Mouse (Mus musculus) neural tube, embryonic 13.5 days (tissue): ENCODE measurements at regions not wholly inside any gene's neighbourhood (a gene's known extent, or its start where the extent isn't known, plus 50 kb on each side); places are given as distances from the start of the nearest gene placed in this dataset.

Experiments
- ATAC-seq: fragments of 200-750 bp; cut with Nextera tagmentation; 2 replicates; pipeline ENCODE4 v1.8.0; 2017; ENCODE audit warnings: low read depth, mild to moderate bottlenecking, moderate TSS enrichment, moderate library complexity
- H3K27ac ChIP-seq: fragments of 300-500 bp; sonication (generic); replicated peaks from 2 replicates; pipeline ENCODE4 v1.5.1; 2015; ENCODE audit warnings: moderate library complexity, mild to moderate bottlenecking, inconsistent platforms
- H3K27me3 ChIP-seq: fragments of 300-500 bp; sonication (generic); 2 replicates; pipeline ENCODE4 v1.6.1; 2015; ENCODE audit warnings: mild to moderate bottlenecking, inconsistent platforms
- H3K36me3 ChIP-seq: fragments of 300-500 bp; sonication (generic); 2 replicates; pipeline ENCODE4 v1.6.1; 2015; ENCODE audit warnings: mild to moderate bottlenecking, inconsistent platforms
- H3K4me1 ChIP-seq: fragments of 300-500 bp; sonication (generic); replicated peaks from 2 replicates; pipeline ENCODE4 v1.6.1; 2015; ENCODE audit warnings: inconsistent platforms
- H3K4me2 ChIP-seq: fragments of 300-500 bp; sonication (generic); 2 replicates; pipeline ENCODE4 v1.6.1; 2015; ENCODE audit warnings: inconsistent platforms, mild to moderate bottlenecking, moderate library complexity
- H3K4me3 ChIP-seq: fragments of 300-500 bp; sonication (generic); 2 replicates; pipeline ENCODE4 v1.5.1; 2015; ENCODE audit warnings: mild to moderate bottlenecking, inconsistent platforms
- H3K9ac ChIP-seq: fragments of 300-500 bp; sonication (generic); 2 replicates; pipeline ENCODE4 v1.6.1; 2015; ENCODE audit warnings: moderate library complexity, mild to moderate bottlenecking, inconsistent platforms
- H3K9me3 ChIP-seq: fragments of 300-500 bp; sonication (generic); 2 replicates; pipeline ENCODE4 v1.6.1; 2016; ENCODE audit warnings: inconsistent platforms
- WGBS: fragments of 180-500 bp; shearing (Covaris S2); methylation state at CpG from one replicate; pipeline ENCODE4 v1.1.7; 2015; 5-methylcytosine and 5-hydroxymethylcytosine counted together

DNA sequence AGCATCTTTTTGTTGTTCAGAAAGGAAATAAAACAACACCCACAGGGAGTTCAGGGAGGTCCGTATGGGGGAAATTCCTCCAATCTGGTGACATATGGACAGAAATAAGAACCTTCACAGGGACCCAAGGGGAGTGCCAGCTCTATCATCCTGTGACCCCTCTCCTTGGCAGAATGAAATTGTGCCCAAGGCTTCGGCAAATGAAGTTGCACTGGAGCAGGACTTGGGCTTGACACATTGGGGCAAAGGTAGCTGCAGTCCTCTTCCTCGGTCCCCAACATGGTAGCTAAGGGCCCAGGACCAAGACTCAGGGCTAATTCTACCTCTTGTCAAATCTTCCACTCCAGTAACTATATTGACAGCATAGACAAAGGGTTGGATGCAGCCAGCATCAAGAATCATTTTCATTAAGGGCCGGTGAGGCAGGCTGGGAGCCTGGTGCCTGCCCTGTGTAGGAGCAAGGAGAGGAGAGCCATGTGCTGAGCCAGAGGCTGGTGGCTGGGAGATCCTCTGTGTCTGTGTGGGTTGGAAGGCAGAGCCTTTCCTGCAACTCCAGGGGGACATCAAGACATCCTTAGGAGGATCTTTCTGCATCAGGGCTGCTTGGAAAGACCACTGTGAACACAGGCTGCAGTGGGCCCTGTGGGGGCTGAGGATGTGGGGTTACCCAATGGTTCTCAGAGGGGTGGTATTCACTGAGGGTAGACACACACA is 59.2 kb upstream of the Slco4a1 start:
- H3K4me3 ChIP-seq = no peak overlapping the region
- ATAC-seq = no peak
- no peaks in the 10 kb centered on the region for H3K9me3 ChIP-seq
- 69% methylated on average over 4 of the region's 4 CpGs for WGBS
- H3K4me2 ChIP-seq = no peak overlapping the region
- H3K36me3 ChIP-seq = no peaks in the 10 kb centered on the region
- H3K27ac ChIP-seq = no peak overlapping the region
- no peak overlapping the region for H3K9ac ChIP-seq
- H3K27me3 ChIP-seq = 0 out of 2 replicates have a peak, but pooled peaks cover 3% of the 10 kb centered on the region
- 0 out of 2 replicates have a peak, but pooled peaks cover 3% of the 10 kb centered on the region for H3K4me1 ChIP-seq

DNA sequence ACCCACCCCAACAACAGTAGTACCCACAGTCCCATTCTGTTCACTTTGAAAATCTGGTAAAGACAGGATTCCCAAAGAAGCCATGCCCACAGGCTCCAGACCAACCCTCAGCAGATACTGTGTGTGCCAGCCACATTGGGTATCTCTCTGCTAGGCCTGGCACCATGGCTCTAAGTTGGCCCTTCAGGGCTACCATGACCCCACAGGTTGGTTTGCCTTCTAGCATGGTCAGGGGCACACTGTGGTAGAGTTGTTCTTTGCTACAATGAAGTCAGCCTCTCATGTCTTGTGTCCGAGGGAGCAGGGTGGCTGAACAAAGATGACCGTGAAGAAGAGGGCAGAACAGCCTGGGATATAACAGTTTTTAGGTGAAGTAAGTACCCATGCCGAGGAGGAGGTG is 59.8 kb upstream of the Slco4a1 start:
- H3K4me2 ChIP-seq = no peak overlapping the region
- H3K9ac ChIP-seq = no peak overlapping the region
- no peaks in the 10 kb centered on the region for H3K36me3 ChIP-seq
- no peaks in the 10 kb centered on the region for H3K9me3 ChIP-seq
- no peak overlapping the region for H3K27ac ChIP-seq
- no peak overlapping the region for H3K4me3 ChIP-seq
- ATAC-seq = no peak
- 0 out of 2 replicates have a peak, but pooled peaks cover 3% of the 10 kb centered on the region for H3K27me3 ChIP-seq
- 0 out of 2 replicates have a peak, but pooled peaks cover 3% of the 10 kb centered on the region for H3K4me1 ChIP-seq
- 79% methylated on average over 3 of the region's 3 CpGs for WGBS

DNA sequence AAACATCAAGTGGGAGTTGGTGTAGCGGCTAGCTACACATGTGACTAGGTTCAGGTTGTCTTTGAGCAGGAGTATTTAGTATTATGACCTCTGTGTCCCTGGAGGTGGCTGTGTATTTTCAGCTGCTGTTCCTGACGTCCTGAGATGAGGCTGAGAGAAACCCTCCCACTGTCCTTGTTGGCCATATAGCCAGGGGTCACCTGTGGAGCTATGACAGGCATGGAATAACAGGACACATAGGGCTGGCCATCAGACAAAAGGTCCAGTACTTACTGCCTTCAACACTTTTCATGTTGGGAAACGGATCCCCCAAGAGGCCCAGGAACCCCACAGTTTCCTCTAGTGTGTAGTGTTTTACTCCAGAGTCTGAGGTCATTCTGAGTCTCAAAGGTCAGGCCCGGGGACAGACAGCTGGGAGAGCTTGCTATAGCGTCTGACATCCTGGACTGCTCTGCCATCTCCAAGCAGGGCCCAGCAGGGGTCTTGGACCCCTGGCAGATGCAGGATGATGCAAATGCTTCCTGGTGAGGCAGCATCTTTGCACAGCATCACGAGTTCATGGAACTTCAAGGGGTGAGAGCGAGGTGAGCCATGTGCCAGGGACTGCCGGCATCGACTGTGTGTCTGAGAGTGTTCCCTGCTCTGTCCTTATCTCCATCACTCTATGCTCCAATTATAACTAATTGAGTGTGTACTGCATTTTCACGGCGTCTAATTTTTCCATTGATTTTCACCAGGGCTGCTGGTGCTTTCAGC is 60.6 kb upstream of the Slco4a1 start:
- no peak overlapping the region for H3K4me2 ChIP-seq
- no peak overlapping the region for H3K9ac ChIP-seq
- no peaks in the 10 kb centered on the region for H3K36me3 ChIP-seq
- H3K27ac ChIP-seq = no peak overlapping the region
- no peaks in the 10 kb centered on the region for H3K9me3 ChIP-seq
- no peak overlapping the region for H3K4me3 ChIP-seq
- ATAC-seq = no peak
- WGBS = 51% methylated on average over 11 of the region's 11 CpGs
- H3K4me1 ChIP-seq = 0 out of 2 replicates have a peak, but pooled peaks cover 3% of the 10 kb centered on the region
- H3K27me3 ChIP-seq = 0 out of 2 replicates have a peak, but pooled peaks cover 3% of the 10 kb centered on the region

DNA sequence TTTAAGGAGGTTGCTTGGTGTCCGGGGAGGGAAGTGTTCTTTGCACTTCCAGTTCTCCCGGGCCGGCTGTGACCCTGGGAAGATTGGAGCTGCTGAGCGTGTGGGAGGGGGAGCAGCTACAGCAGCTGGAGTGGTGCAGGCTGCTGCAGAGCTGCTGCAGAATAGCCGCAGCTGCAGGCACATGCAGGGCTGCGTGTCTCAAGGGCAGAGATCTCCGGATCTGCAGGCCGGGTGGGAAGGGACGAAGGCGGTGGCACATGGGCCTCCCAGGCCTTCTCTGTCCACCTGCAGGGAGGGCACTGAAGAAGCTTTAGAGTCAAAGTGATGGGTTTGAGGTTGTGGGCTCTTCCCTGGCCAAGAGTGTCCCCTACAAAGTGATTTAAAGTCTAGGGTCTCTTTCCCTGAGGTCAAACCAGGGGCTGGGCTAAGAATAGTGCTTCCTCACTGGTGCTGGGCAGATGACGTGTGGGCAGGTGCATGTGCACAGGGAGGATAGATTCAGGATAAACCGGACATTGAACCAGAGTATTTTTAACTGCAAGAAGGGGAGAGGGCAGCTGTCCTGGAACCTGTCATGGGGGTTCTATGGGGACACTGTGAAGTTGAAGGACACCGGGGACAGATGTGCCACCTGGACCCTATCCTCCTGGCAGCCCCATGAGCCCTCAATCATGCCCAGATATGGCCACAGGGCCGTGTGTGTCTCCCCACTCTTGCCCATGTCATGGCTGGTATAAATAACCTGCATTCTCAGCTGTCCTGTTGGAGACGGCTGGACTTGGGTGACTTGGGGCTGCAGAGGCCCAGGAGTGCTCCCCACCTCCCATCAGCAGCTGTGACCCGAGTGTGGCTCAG is 58.6 kb upstream of the Gata5 start:
- 70% methylated on average over 16 of the region's 16 CpGs for WGBS
- H3K27me3 ChIP-seq = peaks cover 14% of the 10 kb centered on the region
- no peaks in the 10 kb centered on the region for H3K9me3 ChIP-seq
- no peak overlapping the region for H3K9ac ChIP-seq
- no peaks in the 10 kb centered on the region for H3K36me3 ChIP-seq
- ATAC-seq = no peak; the same call in 1 of the 2 replicates
- no peak overlapping the region for H3K4me3 ChIP-seq
- no peak overlapping the region for H3K27ac ChIP-seq
- H3K4me1 ChIP-seq = no peaks in the 10 kb centered on the region
- no peak overlapping the region for H3K4me2 ChIP-seq

DNA sequence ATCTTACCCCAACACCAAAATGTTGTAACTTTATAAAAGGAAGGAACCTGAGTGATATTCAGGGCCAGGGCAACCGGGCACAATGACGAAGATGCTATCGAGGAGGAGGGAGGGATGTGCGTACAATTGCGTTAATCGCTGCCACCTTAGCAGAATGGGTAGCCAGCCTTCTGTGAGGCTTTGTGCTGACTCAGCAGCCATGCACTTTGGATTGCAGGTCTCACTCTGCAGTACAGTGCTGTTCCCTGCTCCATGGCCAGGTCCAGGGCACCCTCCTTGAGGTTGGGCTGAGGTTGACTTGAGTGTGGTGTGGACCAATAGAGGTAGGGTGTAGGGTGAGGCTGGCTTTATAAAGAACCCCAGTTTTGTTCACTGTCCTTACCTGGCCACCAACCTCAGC is 57.8 kb upstream of the Gata5 start:
- Histone ChIP-seq H3K9me3 (no peaks in the 10 kb centered on the region), H3K4me2 (no peak overlapping the region), H3K9ac (no peak overlapping the region), H3K36me3 (no peaks in the 10 kb centered on the region), H3K27me3 (peaks cover 22% of the 10 kb centered on the region), H3K27ac (no peak overlapping the region), H3K4me3 (no peak overlapping the region), H3K4me1 (no peaks in the 10 kb centered on the region)
- 85% methylated on average over 6 of the region's 6 CpGs for WGBS
- no peak for ATAC-seq

DNA sequence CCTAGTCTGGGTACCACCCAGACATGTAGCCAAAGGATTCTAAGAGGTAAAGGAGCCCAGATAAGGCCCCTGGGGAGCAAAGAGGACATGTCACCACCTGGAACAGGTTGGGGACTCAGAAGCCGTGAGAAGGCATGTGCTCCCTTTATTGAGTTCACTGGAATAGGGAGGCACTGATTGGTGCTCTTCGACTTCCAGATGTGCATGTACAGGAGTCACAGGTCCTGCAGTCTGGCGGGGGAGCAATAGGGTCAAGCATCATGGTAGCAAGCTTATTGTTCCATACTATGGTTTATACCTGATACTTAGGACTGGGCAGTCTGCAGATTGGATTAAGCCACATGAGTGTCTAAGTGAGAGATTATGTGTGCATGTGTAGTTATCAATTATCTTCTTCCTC is 56.9 kb upstream of the Gata5 start:
- H3K4me2 ChIP-seq = no peak overlapping the region
- no peak for ATAC-seq
- H3K36me3 ChIP-seq = no peaks in the 10 kb centered on the region
- no peak overlapping the region for H3K4me3 ChIP-seq
- H3K27me3 ChIP-seq = peaks cover 32% of the 10 kb centered on the region
- H3K4me1 ChIP-seq = peaks cover 6% of the 10 kb centered on the region
- no peak overlapping the region for H3K27ac ChIP-seq
- no peak overlapping the region for H3K9ac ChIP-seq
- 86% methylated on average over 3 of the region's 3 CpGs for WGBS
- no peaks in the 10 kb centered on the region for H3K9me3 ChIP-seq

DNA sequence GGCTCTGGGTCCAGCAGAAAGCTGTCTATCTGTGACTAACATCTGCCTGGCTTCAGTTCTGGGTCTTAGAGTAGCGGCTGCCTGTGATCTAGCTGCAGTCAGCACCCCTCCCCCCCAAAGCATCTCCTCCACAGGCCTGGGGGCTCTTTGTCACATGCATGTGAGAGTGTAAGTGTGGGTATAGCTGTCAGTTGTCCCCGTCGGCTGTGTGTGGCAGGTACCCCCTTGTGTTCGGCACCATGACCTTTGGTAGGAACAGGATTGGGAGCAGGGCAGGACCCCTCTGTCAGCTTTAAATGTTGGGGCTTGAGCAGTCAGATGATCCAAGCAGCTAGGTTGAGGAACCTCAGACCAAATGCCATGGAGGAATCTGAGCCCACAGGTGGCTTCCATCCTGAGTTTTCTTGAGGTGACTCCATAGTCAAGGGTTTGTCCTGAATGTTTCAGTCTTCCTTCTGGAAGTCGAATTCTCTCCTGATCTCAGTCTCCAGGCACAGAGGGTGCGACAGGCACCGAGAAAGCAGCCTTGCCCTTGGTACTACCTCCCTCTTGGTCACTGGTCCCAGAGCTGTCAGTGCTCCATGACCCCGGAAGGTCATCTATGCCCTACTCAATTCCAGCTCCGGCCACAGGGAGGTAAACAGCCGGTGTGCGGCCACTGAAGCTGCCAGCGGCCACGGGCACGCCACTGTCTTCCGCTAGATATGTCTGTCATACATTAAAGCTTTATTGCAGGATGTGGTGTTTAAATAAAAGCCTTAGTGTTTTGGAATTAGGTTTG is 55.9 kb upstream of the Gata5 start:
- no peak overlapping the region for H3K4me2 ChIP-seq
- H3K27me3 ChIP-seq = peaks cover 39% of the 10 kb centered on the region
- no peak overlapping the region for H3K4me3 ChIP-seq
- peaks cover 15% of the 10 kb centered on the region for H3K4me1 ChIP-seq
- 76% methylated on average over 15 of the region's 15 CpGs for WGBS
- no peaks in the 10 kb centered on the region for H3K9me3 ChIP-seq
- no peak overlapping the region for H3K9ac ChIP-seq
- H3K27ac ChIP-seq = no peak overlapping the region
- no peak for ATAC-seq
- no peaks in the 10 kb centered on the region for H3K36me3 ChIP-seq

DNA sequence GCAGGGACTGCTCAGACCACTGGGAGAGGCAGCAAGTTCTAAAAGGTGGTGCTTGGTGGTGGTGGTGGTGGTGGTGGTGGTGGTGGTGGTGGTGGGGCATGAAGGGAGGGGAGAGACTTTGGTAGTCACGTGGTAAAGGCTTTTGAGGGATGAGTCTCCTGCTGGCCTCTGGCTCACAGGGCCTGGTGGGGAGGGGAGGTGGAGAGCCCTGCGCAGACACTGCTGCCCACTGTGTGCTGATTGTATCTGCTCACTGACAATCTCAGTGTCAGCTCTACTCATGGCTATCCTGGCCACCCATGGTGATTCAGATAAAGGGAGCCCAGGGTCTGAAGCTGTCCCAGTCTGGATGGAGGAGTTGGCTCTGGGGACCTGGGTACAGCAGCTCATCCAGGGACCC is 55.0 kb upstream of the Gata5 start:
- Histone ChIP-seq H3K9ac (0 out of 2 replicates have a peak overlapping the region, but pooled peaks have one; percentile 34), H3K9me3 (no peaks in the 10 kb centered on the region), H3K27me3 (peaks cover 48% of the 10 kb centered on the region), H3K4me2 (0 out of 2 replicates have a peak overlapping the region, but pooled peaks have one; percentile 14), H3K36me3 (no peaks in the 10 kb centered on the region), H3K4me1 (peaks cover 17% of the 10 kb centered on the region), H3K4me3 (no peak overlapping the region), H3K27ac (no peak overlapping the region)
- WGBS = 37% methylated on average over 2 of the region's 2 CpGs
- ATAC-seq = no peak

DNA sequence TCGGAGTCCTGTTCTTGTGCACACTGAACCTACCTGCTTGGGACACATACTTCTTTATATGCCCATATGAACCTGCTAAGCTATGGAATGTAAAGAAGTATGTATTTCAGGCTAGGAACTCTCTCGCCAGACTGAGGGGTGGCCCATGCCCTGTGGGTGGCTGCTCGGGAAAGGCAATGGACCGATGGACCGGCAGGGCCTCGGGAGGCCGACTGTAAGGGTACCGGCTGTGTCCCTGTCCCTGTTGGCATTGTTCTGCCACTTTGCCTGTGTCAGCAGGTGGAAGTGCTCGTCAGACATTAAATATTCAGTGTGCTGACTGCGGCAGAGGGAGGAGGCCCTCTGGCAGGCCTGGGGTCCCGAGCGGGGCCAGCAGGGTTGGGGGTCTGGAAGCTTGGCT is 54.5 kb upstream of the Gata5 start:
- H3K4me2 ChIP-seq = 0 out of 2 replicates have a peak overlapping the region, but pooled peaks have one; percentile 14
- ATAC-seq = no peak
- no peaks in the 10 kb centered on the region for H3K9me3 ChIP-seq
- H3K4me1 ChIP-seq = peaks cover 17% of the 10 kb centered on the region
- 53% methylated on average over 12 of the region's 12 CpGs for WGBS
- no peak overlapping the region for H3K27ac ChIP-seq
- no peak overlapping the region for H3K4me3 ChIP-seq
- peaks cover 51% of the 10 kb centered on the region for H3K27me3 ChIP-seq
- no peaks in the 10 kb centered on the region for H3K36me3 ChIP-seq
- 0 out of 2 replicates have a peak overlapping the region, but pooled peaks have one; percentile 34 for H3K9ac ChIP-seq

DNA sequence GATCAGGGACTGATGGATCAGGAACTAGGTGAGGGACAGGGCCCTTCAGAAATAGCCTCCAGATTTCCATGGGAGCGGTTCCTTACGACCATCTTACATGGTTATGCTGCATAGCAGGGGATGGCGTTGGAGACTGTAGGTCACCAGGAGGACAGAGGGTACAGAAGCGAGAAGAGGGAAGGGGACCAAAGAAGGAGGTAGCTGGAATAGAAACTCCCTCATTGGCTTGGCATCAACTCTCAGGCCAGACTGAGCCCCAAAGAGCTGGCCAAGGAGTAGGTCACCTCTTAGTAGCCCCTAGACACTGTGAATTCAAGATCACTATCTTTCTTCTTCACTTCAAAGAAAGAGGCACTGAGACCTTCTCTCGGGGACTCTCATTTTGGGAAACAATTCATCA is 53.6 kb upstream of the Gata5 start:
- Histone ChIP-seq H3K9ac (no peak overlapping the region), H3K4me2 (no peak overlapping the region), H3K4me3 (no peak overlapping the region), H3K27me3 (peaks cover 55% of the 10 kb centered on the region), H3K36me3 (no peaks in the 10 kb centered on the region), H3K4me1 (peaks cover 17% of the 10 kb centered on the region), H3K27ac (no peak overlapping the region), H3K9me3 (no peaks in the 10 kb centered on the region)
- 77% methylated on average over 5 of the region's 5 CpGs for WGBS
- no peak for ATAC-seq

DNA sequence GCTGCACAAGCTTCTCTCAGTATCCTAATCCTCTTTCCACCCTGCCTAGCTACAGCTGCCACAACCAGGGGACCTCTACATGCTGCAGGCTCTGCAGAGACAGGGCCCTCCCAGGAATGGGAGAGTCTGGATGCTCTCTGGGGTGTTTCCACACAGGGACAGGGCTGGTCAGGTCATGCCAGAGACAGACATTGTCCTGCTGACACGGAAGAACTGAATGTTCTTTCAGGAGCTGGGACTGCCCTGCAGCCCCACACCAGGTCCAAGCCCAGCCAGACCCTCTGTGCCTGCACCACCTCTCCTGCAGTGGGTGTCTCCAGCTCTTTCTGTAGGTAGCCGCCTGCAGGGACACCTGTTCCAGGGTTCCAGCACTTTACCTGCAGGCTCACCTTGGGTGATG is 52.8 kb upstream of the Gata5 start:
- Histone ChIP-seq H3K27ac (no peak overlapping the region), H3K4me3 (no peak overlapping the region), H3K36me3 (no peaks in the 10 kb centered on the region), H3K4me1 (peaks cover 17% of the 10 kb centered on the region), H3K9me3 (no peaks in the 10 kb centered on the region), H3K27me3 (peaks cover 55% of the 10 kb centered on the region), H3K9ac (no peak overlapping the region), H3K4me2 (peak overlapping the region; percentile 81)
- ATAC-seq = no peak
- 43% methylated on average over 2 of the region's 2 CpGs for WGBS
